Mouse (Mus musculus): ENCODE results near the gene Gen1.
A peak's percentile ranks its signal among the peaks of the same experiment; 100 is the strongest.

Gene Gen1

GRCm38 (mm10) chr12:11224722-11225121 is 40.9 kb downstream of the Gen1 start:
- DNase-seq (ENCODE audit: low spot score in 2 of 2): no peak

- no peak for DNase-seq (ENCODE audit: low spot score in 2 of 2)
These were observed 42.5 kb downstream of the Gen1 start for GRCm38 (mm10) chr12:11223090-11223489.

DNA sequence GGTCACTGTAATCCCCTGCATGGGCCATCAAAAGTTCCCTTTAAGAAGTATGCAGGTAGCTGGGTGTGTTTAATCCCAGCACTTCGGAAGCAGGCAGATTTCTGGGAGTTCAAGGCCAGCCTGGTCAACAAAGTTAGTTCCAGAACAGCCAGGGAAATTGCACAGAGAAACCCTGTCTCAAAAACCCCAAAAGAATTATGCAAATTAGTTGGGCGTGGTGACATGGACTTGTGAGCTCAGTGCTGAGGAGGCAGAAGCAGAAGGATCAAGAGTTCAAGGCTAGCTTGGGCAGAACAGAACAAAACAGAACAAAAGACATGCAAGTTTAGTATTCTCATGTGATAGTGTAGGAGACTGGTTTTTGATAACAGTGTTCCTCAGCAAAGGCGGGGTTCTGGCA is 43.0 kb downstream of the Gen1 start:
- DNase-seq (ENCODE audit: low spot score in 2 of 2): no peak

DNA sequence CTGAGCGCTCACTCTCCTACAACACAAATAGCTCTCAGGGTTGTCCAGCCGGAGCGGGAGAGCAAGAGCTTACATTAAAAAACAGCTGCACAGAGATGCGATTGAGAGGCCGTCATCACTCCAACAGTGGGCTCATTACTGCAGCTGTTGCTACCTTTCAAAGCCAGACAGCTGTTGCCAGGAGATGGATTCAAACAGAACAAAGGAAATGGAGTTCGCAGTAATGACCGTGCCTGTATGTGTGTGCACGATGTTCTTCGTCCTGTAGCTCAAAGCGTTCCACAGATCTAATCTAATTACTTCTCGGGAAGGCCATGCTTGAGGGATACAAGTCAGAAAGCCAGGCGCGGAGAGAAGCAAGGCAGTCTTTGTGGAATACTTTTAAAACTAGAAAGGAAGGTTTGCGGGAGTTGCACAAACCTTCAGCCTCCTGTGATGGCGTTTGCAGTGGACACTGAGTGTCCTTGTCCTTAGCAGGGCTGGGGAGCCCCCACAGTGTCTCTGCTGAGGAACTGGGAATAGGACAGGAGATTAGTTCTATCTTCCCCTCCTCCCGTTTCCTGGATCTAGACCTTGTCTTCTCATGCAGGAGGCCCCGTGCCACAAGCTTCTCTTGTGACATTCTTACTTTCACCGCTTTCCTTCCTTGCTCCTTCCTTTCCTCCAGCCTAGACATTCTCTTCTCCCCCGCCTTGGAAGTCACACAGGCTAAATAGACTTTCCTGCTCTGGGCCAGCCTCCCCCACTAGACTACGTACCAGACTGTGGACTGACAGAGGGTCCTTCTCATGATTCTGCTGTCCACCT is 43.9 kb downstream of the Gen1 start:
- DNase-seq (ENCODE audit: low spot score in 2 of 2): no peak

- no peak for DNase-seq (ENCODE audit: low spot score in 2 of 2)
These were observed 47.8 kb downstream of the Gen1 start for GRCm38 (mm10) chr12:11217726-11218250.

DNA sequence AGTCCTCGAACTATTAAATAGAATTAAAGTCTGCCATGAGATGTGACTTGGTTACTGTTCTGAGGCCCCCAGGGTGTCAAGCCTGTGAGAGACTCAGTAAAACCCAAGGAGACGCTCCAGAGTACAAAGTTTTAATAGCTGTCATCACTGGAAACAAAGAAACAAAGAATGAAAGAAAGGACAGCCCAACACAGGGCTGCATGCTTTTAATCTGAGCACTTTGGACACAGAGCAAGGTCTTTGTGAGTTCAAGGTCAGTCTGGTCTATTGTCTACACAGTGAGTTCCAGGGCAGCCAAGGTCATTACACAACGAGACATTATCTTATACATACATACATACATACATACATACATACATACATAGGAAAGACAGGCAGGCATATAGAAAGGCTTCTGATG is 49.1 kb downstream of the Gen1 start:
- no peak for DNase-seq (ENCODE audit: low spot score in 2 of 2)

DNA sequence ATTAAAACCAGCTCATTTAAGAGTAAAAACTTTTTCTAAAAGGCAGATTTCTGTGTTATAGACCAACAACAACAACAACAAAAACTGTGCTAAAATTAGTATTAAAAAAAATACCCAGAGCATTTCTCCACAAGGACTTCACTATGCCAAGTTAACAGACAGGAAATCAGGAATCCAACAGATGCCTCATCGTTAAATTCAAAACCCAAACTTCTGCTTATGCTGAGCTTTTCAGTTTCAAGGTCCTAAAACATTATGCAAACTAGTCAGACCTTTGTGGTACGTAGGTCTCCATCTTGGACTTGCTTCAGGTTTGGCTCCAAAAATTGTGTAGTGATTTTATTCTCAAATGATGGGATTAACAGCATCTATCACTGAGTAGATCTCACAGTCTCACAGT is 50.0 kb downstream of the Gen1 start:
- no peak for DNase-seq (ENCODE audit: low spot score in 2 of 2)

- no peak for DNase-seq (ENCODE audit: low spot score in 2 of 2)
These were observed 50.8 kb downstream of the Gen1 start for GRCm38 (mm10) chr12:11214776-11215175.

DNA sequence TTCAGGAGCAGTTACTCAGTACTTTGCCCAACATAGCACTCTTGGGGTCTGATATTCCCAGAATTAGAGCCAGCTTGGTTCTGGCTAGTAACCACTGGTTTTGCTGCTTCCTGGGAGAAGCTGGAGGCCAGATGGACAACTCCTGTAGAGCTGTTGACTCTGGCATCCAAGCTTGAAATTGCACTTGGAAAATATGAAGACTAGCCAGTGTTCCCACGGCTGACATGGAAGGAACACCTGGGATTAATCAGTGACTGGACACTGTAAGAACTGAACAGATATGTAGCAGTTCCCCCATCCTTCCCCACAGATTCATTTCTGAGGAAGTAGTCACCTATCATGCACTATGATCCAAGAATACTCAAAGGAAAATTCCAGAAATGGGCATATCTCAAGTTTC is 52.7 kb downstream of the Gen1 start:
- no peak for DNase-seq (ENCODE audit: low spot score in 2 of 2)

DNA sequence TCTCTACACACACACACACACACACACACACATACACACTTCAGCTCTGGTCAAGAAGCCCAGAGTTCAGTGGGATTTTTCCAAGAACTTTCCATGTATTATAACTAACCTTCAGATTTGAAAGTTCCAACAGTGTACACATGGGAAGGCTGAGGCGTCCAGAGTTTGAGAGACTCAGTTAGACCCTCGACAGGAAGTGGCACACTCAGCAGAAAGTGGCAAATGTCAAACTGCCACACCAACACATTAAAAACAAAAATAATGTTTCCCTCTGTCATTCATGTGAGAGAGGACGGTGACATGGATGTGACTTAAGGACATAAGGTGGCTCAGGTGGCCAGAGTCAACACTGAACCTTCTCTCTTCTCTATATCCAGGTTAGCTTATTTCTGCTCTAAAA is 55.2 kb downstream of the Gen1 start:
- DNase-seq (ENCODE audit: low spot score in 2 of 2): no peak

- no peak for DNase-seq (ENCODE audit: low spot score in 2 of 2)
These were observed 56.0 kb downstream of the Gen1 start for GRCm38 (mm10) chr12:11209636-11210035.

- no peak for DNase-seq (ENCODE audit: low spot score in 2 of 2)
These were observed 56.7 kb downstream of the Gen1 start, which contains the start of gene Msgn1 for GRCm38 (mm10) chr12:11208872-11209271. TSS of gene Msgn1 (minus strand) at chr12:11208972.

DNA sequence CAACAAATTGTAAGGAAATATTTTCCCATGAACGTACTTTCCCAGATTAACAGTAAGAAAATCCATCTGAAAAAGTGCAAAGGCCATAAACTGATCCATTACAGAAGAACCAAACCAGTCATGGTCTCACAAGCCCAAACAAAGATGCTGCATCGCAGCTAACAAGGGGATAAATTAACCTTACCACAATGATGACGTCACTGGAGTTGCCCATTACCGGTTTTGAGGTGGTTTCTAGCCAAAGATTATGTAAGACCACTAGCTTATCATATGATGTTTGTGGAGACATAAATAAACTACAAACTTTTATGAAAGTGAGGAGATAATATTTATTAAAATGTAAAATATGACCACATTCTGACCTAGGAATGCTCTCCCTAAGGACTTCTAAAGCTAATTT is 59.3 kb downstream of the Gen1 start:
- no peak for DNase-seq (ENCODE audit: low spot score in 2 of 2)

GRCm38 (mm10) chr12:11203694-11204665 is 61.6 kb downstream of the Gen1 start:
- no peak for DNase-seq (ENCODE audit: low spot score in 2 of 2)

DNA sequence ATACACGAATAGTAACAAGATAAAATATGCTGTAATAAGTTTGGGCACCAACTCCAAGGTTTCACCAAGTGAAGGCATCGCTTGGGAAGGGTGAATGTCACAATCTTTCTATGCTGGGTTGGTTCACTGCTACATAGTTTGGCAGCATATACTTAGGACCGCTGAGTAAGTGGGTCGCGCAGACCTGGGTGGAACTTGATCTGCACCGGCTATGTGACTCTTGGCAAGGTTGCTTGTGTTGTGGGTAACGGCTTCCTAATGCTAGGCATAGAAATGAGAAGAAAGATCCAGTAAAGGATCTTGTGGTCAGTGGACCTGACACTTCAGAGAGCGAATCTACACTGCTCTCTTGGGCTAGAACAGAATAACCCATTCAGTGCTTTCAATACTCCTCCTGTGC is 63.1 kb downstream of the Gen1 start:
- no peak for DNase-seq (ENCODE audit: low spot score in 2 of 2)

- DNase-seq (ENCODE audit: low spot score in 2 of 2): no peak
These were observed 64.9 kb downstream of the Gen1 start for GRCm38 (mm10) chr12:11200711-11201110.

- no peak for DNase-seq (ENCODE audit: low spot score in 2 of 2)
These were observed 67.0 kb downstream of the Gen1 start for GRCm38 (mm10) chr12:11198551-11198950.

- DNase-seq (ENCODE audit: low spot score in 2 of 2): no peak
These were observed 67.6 kb downstream of the Gen1 start for GRCm38 (mm10) chr12:11198026-11198425.

GRCm38 (mm10) chr12:11196830-11197229 is 68.8 kb downstream of the Gen1 start:
- DNase-seq (ENCODE audit: low spot score in 2 of 2): no peak

DNA sequence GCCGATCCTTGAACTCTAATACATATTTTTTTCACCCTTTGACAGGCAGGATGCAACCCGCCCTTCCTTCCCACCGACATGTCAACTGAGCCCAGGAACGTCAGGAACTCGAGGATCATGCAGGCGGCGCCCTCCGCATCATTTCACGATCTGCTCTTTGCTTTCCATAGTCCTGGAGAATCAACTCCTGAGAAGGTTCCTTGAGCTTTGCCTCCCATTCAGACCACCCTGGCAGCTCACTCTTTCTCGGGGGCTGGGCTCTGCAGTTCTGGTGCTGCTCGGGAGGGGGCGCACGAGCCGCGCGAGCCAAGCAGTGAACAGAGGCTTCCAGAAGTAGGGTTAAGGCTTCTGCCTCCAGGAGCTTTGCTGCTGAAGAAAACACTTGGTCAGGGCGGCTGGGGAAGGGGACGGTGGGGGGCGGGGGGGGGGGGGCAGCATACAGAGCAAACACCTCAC is 69.4 kb downstream of the Gen1 start:
- DNase-seq (ENCODE audit: low spot score in 2 of 2): peak; percentile 66 to 82

DNA sequence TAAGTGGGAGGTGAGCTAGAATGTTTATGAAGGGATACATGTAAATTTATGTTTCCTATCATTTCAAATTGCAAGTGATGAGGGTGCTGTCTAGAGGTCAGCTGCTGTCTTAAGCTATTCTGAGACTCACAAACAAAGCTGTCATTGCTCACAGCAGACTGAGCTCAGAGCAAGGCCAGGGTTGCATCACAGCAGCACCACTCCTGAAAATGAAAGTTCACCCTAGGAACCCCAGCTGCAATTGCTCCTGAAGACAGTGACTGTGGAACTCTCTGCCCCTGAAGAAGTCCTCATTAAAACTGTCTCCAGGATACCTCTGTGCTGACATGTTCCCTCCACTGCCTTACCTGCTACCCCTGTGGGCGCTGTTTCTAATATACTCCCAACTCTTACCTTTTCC is 70.6 kb downstream of the Gen1 start:
- no peak for DNase-seq (ENCODE audit: low spot score in 2 of 2)

Data from thymus, postnatal 10 days (tissue).